Mouse (Mus musculus) midbrain, embryonic 14.5 days (tissue): ENCODE data around the gene Mx1. TPM values are rescaled to one million over a fixed set of nuclear protein-coding genes. Genes with fewer than 3 reads are reported as not detected.
A peak's percentile ranks its signal among the peaks of the same experiment; 100 is the strongest.

ENCODE experiments used
- ATAC-seq: fragments of 200-750 bp; cut with Nextera tagmentation; 2 replicates; pipeline ENCODE4 v1.8.0; 2017; ENCODE audit warnings: moderate number of reproducible peaks, moderate library complexity; ENCODE audit not compliant: low FRiP score, low TSS enrichment
- DNase-seq: peaks from one replicate; pipeline ENCODE4 v3.0.0-alpha.2; 2015
- H3K27ac ChIP-seq: fragments of 300-500 bp; sonication (generic); replicated peaks from 2 replicates; pipeline ENCODE4 v1.5.1; 2014; ENCODE audit warnings: mild to moderate bottlenecking, low read depth, low read length, moderate library complexity
- H3K27me3 ChIP-seq: fragments of 300-500 bp; sonication (generic); 2 replicates; pipeline ENCODE4 v1.6.1; 2014; ENCODE audit warnings: low read length, control low read depth, mixed read lengths; ENCODE audit not compliant: control insufficient read depth, insufficient read depth
- H3K36me3 ChIP-seq: fragments of 300-500 bp; sonication (generic); 2 replicates; pipeline ENCODE4 v1.6.1; 2014; ENCODE audit warnings: low read length, control low read depth; ENCODE audit not compliant: control insufficient read depth, insufficient read depth
- H3K4me1 ChIP-seq: fragments of 300-500 bp; sonication (generic); 2 replicates; pipeline ENCODE4 v1.6.1; 2014; ENCODE audit warnings: mild to moderate bottlenecking, antibody characterized with exemption, low read length, control low read depth; ENCODE audit not compliant: control insufficient read depth, insufficient read depth
- H3K4me2 ChIP-seq: fragments of 300-500 bp; sonication (generic); 2 replicates; pipeline ENCODE4 v1.6.1; 2014; ENCODE audit warnings: mild to moderate bottlenecking, low read length, moderate library complexity
- H3K4me3 ChIP-seq: fragments of 300-500 bp; sonication (generic); replicated peaks from 2 replicates; pipeline ENCODE4 v1.5.1; 2014; ENCODE audit warnings: low read depth, low read length
- H3K9ac ChIP-seq: fragments of 300-500 bp; sonication (generic); replicated peaks from 2 replicates; pipeline ENCODE4 v1.6.1; 2014; ENCODE audit warnings: mild to moderate bottlenecking, low read length, moderate library complexity
- H3K9me3 ChIP-seq: fragments of 300-500 bp; sonication (generic); 2 replicates; pipeline ENCODE4 v1.6.1; 2016; ENCODE audit warnings: low read length, control low read depth, mixed read lengths; ENCODE audit not compliant: control insufficient read depth
- WGBS: fragments of 180-500 bp; shearing (Covaris S2); extraction: QIAGEN DNeasy Blood & Tissue Kit; methylation state at CpG from one replicate; pipeline ENCODE4 v1.1.7; 2014; 5-methylcytosine and 5-hydroxymethylcytosine counted together
- polyA plus RNA-seq: library from polyadenylated mRNA; unstranded; fragments of >200 nt; fragmentation: Nextera tagmentation; extraction: Ambion mirVana; gene quantifications from 2 replicates; pipeline ENCODE4 v1.2.1, GENCODE M21; 2014

The Mx1 gene
- polyA plus RNA-seq, 1 experiment from 2014 or later: 0.99 TPM

DNA sequence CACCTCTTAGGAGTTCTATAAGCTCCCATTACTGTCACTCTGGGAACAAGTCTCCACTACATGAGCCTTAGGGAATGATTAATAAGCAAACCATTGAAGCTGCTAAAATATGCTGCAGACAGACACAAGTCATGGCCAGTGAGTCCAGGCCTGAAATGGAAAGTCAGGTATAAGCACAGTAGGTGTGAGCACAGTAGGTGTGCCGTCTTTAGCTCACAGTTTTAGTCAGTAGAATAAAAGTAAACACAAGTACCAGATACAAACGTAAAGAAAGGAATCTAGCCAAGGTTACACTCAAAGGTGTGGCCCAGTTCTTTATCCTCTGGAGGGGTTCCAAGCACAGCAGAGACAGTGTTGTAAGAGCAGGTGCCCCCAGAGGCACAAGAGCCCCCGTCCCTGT, 4.8 kb upstream of the Mx1 start:
- H3K27me3 ChIP-seq: no peaks in the 10 kb centered on the region
- WGBS: 89% methylated on average over 3 of the region's 3 CpGs
- no peak for ATAC-seq

DNA sequence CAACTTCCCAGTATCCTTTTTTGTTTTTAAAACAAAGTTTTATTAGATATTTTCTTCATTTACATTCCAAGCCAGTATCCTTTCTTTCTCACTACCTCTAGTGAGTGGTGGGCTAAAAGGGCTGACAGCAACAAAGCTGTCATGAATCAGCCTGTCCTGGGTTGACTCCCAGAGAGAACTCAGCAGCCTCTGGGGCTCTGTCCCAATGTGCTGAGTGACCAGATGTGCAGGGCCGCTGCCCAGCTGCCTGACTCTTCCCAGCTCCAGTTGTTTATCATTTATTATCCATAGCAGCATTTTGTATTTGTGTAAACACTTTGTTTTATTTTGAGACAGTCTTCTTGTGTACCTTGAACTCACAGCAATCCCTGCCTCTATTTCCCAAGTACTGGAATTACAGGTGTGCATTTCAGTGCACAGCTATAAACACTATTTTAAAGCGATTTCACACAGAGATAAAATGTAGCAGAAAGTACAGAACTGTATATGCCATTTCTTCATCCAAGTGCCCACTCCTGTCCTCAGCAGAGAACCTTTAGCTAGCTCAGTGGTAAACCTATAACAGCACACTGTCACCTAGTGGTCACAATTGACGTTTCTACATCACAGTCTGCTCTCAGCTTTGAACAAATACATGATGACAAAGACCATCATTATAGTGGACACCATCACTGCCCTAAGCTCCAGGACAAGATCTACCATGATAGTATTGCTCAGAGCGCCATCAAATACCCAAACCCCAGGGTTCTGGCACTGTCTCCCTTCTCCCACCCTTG, 3.7 kb upstream of the Mx1 start:
- ATAC-seq: no peak
- Histone ChIP-seq H3K27me3 (no peaks in the 10 kb centered on the region), H3K9ac (no peak overlapping the region), H3K4me3 (no peak overlapping the region), H3K4me2 (no peak overlapping the region), H3K27ac (no peak overlapping the region), H3K9me3 (no peaks in the 10 kb centered on the region), H3K4me1 (peaks cover 5% of the 10 kb centered on the region; the same call in 1 of the 2 replicates), H3K36me3 (no peaks in the 10 kb centered on the region)
- WGBS: 58% methylated on average over 4 of the region's 4 CpGs
- DNase-seq: peak; percentile 50

More for the DNA sequence above, 4.8 kb upstream of the Mx1 start:
- no peaks in the 10 kb centered on the region for H3K9me3 ChIP-seq
- no peak overlapping the region for H3K9ac ChIP-seq
- peaks cover 5% of the 10 kb centered on the region; the same call in 1 of the 2 replicates for H3K4me1 ChIP-seq
- H3K4me2 ChIP-seq: no peak overlapping the region
- no peak overlapping the region for H3K4me3 ChIP-seq
- no peak overlapping the region for H3K27ac ChIP-seq
- DNase-seq: no peak
- no peaks in the 10 kb centered on the region for H3K36me3 ChIP-seq

DNA sequence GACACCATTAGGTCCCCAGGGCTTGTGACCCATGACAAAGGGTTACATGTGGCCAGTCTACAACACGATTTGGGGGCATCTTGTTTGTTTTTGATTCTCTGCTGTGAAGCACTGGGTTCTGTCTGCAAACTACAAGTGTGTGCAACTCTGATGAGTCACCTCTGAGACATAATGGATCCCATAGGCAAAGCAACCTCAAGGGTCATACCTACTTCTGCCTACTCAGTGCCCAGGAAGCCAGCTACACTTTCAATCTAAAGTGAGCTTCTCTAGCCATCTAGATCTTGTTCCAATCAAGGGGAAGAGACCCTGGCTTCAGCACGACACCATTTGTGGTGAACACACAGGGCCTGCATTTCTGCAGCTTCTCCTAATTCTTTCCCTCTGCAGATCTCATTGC, 1.4 kb downstream of the Mx1 start:
- H3K4me3 ChIP-seq: no peak overlapping the region
- H3K27me3 ChIP-seq: no peaks in the 10 kb centered on the region
- ATAC-seq: no peak
- 64% methylated on average over 2 of the region's 2 CpGs for WGBS
- H3K36me3 ChIP-seq: no peaks in the 10 kb centered on the region
- H3K9ac ChIP-seq: no peak overlapping the region
- no peak overlapping the region for H3K4me2 ChIP-seq
- no peaks in the 10 kb centered on the region for H3K9me3 ChIP-seq
- H3K4me1 ChIP-seq: peaks cover 5% of the 10 kb centered on the region; the same call in 1 of the 2 replicates
- no peak for DNase-seq
- no peak overlapping the region for H3K27ac ChIP-seq

- no peak overlapping the region for H3K27ac ChIP-seq
- H3K4me1 ChIP-seq: peaks cover 5% of the 10 kb centered on the region; the same call in 1 of the 2 replicates
- H3K4me3 ChIP-seq: no peak overlapping the region
- H3K4me2 ChIP-seq: no peak overlapping the region
- no peak overlapping the region for H3K9ac ChIP-seq
- H3K9me3 ChIP-seq: no peaks in the 10 kb centered on the region
- no peak for ATAC-seq
- no peaks in the 10 kb centered on the region for H3K27me3 ChIP-seq
- no peaks in the 10 kb centered on the region for H3K36me3 ChIP-seq
- DNase-seq: no peak
- 87% methylated on average over 1 of the region's 1 CpGs for WGBS
Observed at GRCm38 (mm10) chr16:97459831-97460230, 2.9 kb downstream of the Mx1 start.

DNA sequence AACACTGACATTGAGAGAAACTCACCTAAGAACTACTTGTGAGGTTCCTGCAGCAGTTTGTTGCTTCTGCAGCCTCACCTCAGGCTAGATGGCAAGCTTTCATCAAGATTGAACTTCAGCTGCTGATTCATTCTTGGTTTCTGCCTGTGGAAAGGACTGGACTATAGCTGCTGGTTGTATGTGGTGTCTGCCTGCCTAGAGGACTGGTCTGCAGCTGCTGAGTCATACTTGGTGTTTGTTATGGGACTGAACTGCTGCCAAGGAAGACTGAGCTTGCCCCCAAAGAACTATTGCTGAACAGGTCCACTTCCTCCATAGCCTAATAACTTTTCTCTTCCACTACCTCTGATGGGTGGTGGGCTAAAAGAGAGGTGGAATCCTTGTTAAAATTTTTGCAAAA, 15.3 kb downstream of the Mx1 start:
- no peaks in the 10 kb centered on the region for H3K27me3 ChIP-seq
- no peaks in the 10 kb centered on the region for H3K4me1 ChIP-seq
- no peak overlapping the region for H3K27ac ChIP-seq
- no peak overlapping the region for H3K4me2 ChIP-seq
- no peaks in the 10 kb centered on the region for H3K36me3 ChIP-seq
- H3K9ac ChIP-seq: no peak overlapping the region
- H3K9me3 ChIP-seq: no peaks in the 10 kb centered on the region
- ATAC-seq: no peak
- no peak for DNase-seq
- no peak overlapping the region for H3K4me3 ChIP-seq

DNA sequence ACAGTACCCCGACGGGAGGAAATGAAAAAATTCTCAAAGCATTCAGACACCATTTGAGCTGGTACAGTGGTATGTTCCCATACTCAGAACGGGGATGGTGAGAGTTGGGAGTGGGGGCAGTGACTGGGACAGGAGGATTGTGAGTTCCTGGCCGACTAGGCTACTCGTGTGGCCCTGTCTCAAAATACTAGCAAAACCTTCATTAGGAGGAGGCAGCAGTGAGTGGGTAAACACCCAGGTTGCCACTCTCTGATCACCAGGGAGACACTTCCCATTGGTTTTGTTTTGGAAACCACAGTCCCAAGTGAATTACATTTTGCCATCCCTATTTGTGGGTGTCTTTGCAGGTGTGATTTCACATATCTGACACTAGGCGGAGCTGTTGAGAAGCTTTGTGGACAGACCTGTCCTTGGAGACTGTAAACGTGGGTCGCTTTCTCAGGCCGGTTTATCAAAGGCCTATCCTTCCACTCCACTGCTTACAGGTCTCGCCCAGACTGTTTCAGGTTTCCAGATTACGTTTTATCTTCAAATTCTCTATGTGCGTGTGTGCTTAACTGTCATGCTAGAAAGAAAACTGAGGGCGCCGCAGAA, 18.9 kb downstream of the Mx1 start:
- Histone ChIP-seq H3K27me3 (no peaks in the 10 kb centered on the region), H3K9ac (no peak overlapping the region), H3K9me3 (no peaks in the 10 kb centered on the region), H3K4me3 (no peak overlapping the region), H3K27ac (no peak overlapping the region), H3K36me3 (no peaks in the 10 kb centered on the region), H3K4me1 (no peaks in the 10 kb centered on the region), H3K4me2 (no peak overlapping the region)
- no peak for ATAC-seq
- 55% methylated on average over 14 of the region's 14 CpGs for WGBS
- DNase-seq: peak; percentile 85

- Histone ChIP-seq H3K9me3 (no peaks in the 10 kb centered on the region), H3K4me3 (no peak overlapping the region), H3K36me3 (no peaks in the 10 kb centered on the region), H3K27ac (no peak overlapping the region), H3K9ac (no peak overlapping the region), H3K4me2 (no peak overlapping the region), H3K27me3 (no peaks in the 10 kb centered on the region), H3K4me1 (no peaks in the 10 kb centered on the region)
- DNase-seq (no peak), ATAC-seq (no peak)
- 89% methylated on average over 9 of the region's 9 CpGs for WGBS
Observed at GRCm38 (mm10) chr16:97441967-97442366, 20.7 kb downstream of the Mx1 start.

GRCm38 (mm10) chr16:97438191-97438590, 24.5 kb downstream of the Mx1 start:
- Histone ChIP-seq H3K36me3 (no peaks in the 10 kb centered on the region), H3K27ac (no peak overlapping the region), H3K4me1 (no peaks in the 10 kb centered on the region), H3K4me2 (no peak overlapping the region), H3K9ac (no peak overlapping the region), H3K4me3 (no peak overlapping the region), H3K27me3 (no peaks in the 10 kb centered on the region), H3K9me3 (no peaks in the 10 kb centered on the region)
- ATAC-seq (no peak), DNase-seq (no peak)
- WGBS: 72% methylated on average over 3 of the region's 3 CpGs
